Mouse (Mus musculus): Measurements from ENCODE around the gene Rasl10a. TPM values are rescaled to one million over a fixed set of nuclear protein-coding genes. Genes with fewer than 3 reads are reported as not detected.

The Rasl10a gene
- total RNA-seq (2021), result 0.30 and 0.34 TPM in 2 replicates
- long read RNA-seq, experiment 1, result 0 reads
- long read RNA-seq, experiment 2, partial matches to known transcripts, result 0 of 2 reads
- long read RNA-seq, experiment 2, other reads (novel, unspliced or antisense), result 2 of 2 reads

GRCm38 (mm10) chr11:5057856-5058641 lies at the start of gene Rasl10a:
TSS of gene Rasl10a (plus strand) at chr11:5058128.
- DNase-seq, result peak; percentile 61

GRCm38 (mm10) chr11:5008867-5009266 lies 49.1 kb upstream of the Rasl10a start:
- no peak for DNase-seq

- DNase-seq, result no peak
Observed at GRCm38 (mm10) chr11:5009354-5010074, 48.4 kb upstream of the Rasl10a start.

DNA sequence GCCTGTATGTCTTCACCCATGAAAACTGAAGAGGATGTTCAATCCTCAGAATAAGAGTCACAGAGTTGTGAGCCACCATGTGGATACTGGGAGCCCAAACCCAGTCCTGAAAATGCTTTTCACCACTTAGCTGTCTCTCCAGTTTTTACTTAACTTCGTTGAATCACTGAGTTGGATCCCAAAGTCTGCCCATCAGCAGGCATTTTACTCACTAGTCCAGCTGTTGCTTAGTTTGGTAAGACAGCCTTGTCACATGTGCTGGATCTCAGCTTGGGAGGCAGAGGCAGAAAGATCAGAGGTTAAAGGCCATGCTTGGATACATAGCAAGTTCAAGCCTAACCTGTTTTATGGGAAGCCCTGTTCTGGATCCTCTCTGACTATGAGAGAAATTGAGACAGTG lies 47.7 kb upstream of the Rasl10a start:
- DNase-seq, result no peak

GRCm38 (mm10) chr11:5011480-5011879 lies 46.4 kb upstream of the Rasl10a start:
- DNase-seq, result no peak

- DNase-seq, result no peak
Observed at GRCm38 (mm10) chr11:5012213-5012715, 45.7 kb upstream of the Rasl10a start.

- peak; percentile 87 for DNase-seq
Observed at GRCm38 (mm10) chr11:5015720-5016119, 42.2 kb upstream of the Rasl10a start.

- no peak for DNase-seq
Observed at GRCm38 (mm10) chr11:5016286-5016685, 41.6 kb upstream of the Rasl10a start.

DNA sequence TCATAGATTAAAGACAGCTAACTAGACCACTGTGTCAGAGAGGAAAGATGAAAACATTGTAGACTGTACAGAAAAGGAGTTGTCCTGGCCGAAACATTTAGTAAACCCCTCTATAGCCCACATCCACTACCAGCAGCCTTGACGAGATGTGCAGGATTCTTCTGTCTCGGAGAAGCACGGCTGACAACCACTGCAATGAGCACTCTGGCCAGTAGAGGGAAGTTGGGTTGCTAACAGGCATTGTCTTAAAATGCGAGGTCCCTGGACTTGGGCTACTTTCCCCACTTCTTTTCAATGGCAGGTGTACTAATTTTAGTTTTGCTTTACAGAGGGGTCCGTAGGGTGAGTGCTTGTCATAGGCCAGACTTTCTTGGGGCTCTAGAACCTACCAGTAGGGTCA lies 40.4 kb upstream of the Rasl10a start:
- DNase-seq, result peak; percentile 51

DNA sequence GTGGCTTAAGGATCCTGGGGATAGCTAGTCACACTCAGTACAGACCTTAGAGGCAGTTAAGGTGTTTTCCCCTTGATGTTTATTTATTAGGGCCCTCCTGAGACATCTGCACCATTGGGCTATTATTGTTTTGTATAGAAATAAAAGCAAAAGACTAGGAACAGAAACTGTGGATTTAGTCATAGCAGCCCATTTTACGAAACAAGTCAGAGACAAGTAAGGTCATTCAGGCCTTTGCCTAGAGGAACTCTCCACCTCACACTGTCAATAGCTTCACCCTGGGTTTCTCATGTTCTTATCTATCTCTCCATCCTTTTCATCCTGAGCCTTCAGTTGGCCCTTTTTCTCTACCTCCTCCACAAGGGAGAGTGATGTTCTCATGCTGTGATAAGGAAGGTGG lies 32.8 kb upstream of the Rasl10a start:
- DNase-seq, result no peak

DNA sequence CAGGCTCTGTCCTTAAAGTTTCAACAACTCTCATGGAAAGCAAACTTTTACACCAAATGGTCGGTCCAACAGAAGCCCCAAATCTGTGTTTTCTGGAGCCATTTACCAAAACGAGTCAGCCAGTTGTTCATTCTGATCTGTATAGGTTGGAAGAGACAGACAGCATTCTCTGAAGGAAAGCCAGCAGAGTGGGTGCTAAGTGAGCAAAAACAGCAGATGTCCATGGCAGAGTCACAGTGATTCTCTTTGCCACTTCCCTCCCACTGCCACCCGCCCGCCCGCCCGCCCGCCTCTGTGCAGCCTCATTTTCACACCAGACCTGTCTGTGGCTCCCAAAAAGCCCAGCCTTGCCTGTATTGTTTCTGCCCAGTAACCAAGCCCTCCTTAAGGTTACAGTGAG lies 29.7 kb upstream of the Rasl10a start:
- no peak for DNase-seq

DNA sequence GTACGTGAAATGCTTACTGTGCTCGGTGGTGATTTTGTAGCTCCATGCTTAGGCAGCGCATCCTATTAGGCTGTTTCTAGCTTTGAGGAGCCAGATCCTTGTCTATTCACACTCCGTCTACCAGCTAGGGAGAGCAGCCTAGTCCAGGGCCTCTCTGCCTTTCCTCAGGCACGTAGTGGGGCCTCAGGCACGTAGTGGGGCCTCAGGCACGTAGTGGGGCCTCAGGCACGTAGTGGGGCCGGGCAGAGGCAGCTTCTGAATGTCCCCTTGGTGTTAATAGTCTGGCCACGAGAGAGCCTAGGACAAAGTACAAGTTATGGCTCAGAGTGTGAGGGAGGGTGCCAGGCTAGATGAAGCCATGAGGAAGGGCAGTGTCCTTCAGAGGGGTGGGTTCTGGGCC lies 25.2 kb upstream of the Rasl10a start:
- no peak for DNase-seq

- DNase-seq, result peak; percentile 82
Observed at GRCm38 (mm10) chr11:5033136-5033535, 24.8 kb upstream of the Rasl10a start.

DNA sequence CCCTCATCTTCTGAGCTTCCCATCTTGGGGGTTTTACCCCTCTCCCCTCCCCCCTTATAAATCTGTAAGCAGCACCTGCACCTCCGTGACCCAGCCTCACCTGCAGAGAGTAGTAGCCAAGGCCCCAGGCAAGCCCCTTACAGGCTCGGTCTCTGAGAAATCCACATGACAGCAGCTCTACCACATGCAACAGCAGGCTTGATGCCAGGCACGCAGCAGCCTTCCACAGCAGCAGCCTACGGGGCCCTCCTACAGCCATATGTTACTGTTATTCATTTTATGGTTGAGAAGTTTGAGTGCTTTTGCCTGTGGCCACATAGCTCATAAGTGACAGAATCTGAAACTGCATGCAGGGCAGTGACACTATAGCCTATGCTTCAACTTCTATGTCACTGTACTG lies 22.5 kb upstream of the Rasl10a start:
- no peak for DNase-seq

DNA sequence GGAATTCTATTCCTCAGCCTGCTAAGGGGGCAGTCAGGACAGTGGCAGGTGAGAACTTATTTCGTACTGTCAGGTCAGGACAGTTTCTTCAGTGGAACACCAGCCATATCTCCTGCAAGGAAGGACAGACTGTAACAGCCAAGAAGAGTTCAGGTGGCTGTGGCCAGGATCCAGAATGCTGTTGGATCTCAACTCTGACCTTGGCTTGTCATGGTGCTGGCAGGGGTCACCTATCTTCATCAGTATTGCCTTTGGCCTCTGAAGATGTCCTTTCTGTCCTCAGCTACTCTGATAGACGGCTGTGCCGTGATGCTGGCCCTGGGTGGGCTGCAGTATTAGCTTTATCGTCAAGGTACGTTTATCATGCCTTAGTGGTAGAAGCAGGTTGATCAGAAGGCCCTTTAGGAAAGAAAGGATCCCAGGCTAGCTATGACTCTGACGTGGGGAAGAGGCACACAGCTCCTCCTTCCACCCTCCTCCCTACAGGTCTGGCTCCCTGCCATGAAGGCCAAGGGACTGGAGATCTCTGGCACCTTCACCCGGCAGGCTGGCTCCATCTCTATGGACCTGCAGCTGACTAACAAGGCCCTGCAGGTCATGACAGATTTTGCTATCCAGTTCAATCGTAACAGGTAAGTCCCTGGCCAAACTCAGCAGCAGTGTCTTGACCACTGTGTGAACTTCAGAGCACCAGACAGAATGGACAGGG lies 20.6 kb upstream of the Rasl10a start:
- peak; percentile 87 for DNase-seq

DNA sequence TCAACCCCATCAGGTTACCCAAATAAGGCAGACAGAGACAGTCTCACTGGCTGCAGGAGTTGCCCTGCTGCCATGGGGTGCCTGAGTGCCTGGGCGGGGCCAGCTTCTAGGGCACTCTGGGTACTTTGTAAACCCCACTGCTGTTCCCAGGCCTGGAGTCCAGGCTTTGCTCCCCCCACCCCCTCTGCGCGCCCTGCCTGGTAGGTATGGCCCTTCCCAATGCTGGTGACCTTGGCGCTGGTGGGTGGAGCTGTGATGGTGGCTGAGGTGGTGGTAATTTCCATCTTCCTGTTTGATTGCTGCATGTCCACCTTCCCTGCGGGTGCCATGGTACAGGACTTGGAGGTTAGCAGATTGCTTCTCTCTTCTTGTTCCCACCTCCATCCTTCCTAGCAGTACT lies 17.3 kb upstream of the Rasl10a start:
- no peak for DNase-seq

GRCm38 (mm10) chr11:5041144-5041780 lies 16.7 kb upstream of the Rasl10a start:
- DNase-seq, result no peak

GRCm38 (mm10) chr11:5042645-5043381 lies 15.1 kb upstream of the Rasl10a start:
- DNase-seq, result no peak

- DNase-seq, result no peak
Observed at GRCm38 (mm10) chr11:5046321-5046926, 11.5 kb upstream of the Rasl10a start.

GRCm38 (mm10) chr11:5051629-5052028 lies 6.3 kb upstream of the Rasl10a start:
- DNase-seq, result no peak

Data from adrenal gland, postnatal 14 days (tissue).